Mouse (Mus musculus) right cerebral cortex, postnatal 14 days (tissue): ENCODE data around the gene Kdm1a.

Experiments
- DNase-seq: peaks from one replicate; pipeline ENCODE4 v3.0.0; 2022

The Kdm1a gene

DNA sequence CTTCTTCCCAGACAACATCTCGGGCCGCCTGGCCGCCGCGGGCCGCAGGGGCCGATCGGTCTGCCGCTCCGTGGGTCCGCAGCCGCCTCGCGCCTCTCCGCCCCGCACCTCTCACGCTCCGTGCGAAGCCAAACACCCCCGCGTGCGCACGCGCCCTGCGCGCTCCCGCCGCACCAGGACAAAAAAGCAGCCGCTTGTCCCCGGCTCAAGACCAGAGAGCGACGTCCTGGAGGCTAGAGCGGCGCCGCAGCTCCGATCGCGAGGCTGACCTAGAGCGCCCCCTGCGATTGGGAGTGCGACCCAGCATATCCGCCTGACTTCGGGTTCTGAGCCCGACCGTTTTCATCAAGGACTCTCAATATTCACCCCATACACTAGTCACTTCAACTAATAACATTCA, at the start of gene Kdm1a:
Gene Kdm1a (minus strand): TSS at position 156 of the 400 bp plus-strand sequence.
- DNase-seq, result peak; percentile 97

DNA sequence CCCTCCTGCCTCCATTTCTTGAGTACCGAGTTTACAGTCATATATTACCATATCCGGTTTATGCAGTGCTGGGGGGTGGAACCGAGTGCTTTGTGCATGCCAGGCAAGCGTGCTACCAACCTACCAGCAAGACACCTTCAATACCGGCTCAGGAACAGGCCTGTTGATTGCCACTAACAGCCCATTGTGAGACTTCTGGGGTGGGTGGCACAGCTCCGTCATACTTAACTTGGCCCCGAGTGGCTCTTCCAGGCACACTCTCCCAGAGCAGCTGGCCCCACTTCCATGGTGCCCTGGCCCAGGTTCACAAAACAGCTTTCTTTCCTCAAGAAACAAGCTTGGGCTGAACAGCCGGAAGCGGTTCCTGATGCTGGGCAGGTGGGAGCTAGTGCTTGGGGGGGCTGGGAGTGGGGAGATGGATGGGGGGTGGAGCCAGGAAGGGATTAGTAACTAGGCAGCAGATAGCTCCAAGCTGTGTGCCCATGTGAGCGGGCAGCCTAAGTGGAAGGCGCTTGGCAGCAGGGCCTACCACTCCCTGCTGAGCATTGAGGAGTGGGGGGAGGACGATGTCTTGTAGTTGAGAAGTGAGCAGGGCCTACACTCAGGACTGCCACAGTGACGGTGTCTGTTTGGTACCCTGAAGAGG, 49.5 kb upstream of the Kdm1a start:
- DNase-seq, result peak; percentile 49

DNA sequence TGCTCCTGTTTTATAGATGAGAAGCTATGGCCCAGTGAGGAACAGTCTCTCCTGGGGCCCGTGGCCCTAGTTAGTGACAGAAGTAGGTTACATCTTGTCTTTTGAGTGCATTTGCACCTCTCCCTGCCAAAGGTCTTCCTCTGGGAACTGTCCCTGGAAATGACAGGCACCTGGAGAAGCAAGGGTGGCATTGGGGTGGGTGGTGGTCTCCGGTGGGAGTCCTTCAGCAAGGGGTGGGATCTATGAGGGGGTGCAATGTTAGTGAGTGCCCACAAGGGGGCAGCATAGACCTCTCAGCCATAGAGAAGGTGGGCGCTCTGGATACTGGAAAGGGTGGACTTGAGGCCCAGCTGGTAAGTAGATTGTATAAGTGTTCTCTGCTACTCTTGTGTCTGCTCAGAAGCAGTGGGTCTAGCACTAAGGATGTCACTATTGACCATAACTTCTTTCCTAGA, 48.9 kb upstream of the Kdm1a start:
- DNase-seq, result no peak

DNA sequence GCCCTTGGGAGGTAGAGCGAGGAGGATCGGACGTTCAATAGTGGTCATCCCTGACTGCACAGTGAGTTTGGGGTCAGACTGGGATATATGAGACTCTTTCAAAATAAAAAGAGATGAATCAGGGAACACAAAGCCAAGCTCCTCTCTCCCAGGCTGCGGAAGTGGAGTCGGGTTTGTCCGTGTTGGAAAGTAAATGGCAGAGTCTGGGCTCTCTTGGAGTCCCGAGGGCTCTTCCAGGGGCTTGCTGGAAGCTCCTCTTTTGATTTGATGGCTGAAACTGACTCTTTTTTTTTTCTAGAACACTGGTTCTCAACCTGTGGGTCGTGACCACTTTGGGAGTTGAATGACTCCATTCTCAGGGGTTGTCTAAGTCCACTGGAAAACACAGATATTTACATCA, 47.7 kb upstream of the Kdm1a start:
- DNase-seq, result no peak

GRCm38 (mm10) chr4:136649480-136650196, 47.1 kb upstream of the Kdm1a start:
- no peak for DNase-seq

- peak; percentile 93 for DNase-seq
These were observed 46.5 kb upstream of the Kdm1a start for GRCm38 (mm10) chr4:136648922-136649479.

GRCm38 (mm10) chr4:136638890-136639289, 36.4 kb upstream of the Kdm1a start:
- no peak for DNase-seq

DNA sequence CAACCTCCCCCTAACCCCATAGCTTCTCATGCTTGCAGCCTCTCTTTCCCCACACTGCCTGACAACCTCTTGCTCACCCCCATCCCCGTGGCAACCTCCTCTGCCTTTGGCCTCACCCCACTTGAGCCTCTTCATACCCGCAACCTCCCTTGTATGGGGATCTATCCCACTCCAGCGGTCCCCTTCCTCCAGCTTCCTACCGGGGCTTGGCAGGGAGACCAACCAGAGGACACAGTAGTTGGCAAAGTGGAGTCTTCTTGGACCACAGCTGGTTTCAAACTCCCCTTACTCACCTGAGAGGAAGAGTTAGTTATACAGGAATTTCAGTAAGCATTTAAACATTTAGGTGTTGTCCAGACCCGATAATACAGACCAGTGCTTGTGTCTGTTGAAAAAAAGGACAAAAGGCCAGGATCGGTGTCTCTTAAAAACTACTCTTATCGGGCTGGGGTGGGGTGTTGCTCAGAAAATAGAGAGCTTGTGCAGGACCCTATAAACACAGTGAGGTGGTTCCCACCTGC, 35.8 kb upstream of the Kdm1a start:
- DNase-seq, result no peak

GRCm38 (mm10) chr4:136637563-136638229, 35.2 kb upstream of the Kdm1a start:
- peak; percentile 84 for DNase-seq

DNA sequence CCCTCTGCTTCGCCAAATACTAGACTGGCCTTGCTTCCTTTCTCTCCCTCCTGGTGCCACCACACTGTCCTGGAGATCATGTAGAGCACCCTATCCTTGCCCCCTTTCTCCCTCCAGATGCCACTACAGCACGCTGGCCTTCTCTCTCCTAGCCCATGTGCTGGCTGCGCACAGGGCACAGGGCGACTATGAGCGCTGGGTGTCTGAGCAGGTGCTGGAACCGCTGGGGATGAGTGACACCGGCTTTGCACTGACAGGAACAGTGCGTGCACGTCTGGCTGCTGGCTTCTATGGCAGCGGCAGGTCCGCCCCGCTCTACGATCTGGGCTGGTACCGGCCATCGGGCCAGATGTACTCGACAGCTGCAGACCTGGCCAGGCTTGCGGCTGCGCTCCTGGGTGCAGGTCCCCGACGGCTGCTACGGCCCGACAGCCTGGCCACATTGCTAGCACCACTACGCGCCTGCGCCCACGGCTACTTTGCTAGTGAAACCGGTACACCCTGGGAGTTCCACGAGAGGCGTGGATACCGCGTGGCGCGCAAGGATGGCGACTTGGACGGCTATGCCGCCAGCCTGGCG, 34.5 kb upstream of the Kdm1a start:
- DNase-seq, result no peak

DNA sequence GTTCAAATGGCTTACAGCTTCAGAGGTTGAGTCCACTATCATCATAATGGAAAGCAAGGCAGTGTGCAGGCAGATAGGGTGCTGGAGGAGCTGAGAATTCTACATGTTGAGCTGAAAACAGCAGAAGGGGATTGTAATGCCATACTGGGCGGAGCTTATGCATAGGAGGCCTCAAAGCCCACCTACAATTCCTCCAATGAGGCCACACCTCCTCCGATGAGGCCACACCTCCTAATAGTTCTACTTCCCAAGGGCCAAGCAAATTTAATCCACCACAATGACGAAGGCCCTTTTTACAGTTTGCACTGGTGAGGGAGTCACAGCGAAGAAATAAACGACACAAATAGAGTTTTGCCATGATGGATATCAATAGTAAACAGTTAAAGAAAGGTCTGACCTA, 34.0 kb upstream of the Kdm1a start:
- no peak for DNase-seq

GRCm38 (mm10) chr4:136635995-136636394, 33.5 kb upstream of the Kdm1a start:
- no peak for DNase-seq

GRCm38 (mm10) chr4:136631237-136631994, 28.9 kb upstream of the Kdm1a start:
- DNase-seq, result peak; percentile 75

GRCm38 (mm10) chr4:136626590-136626989, 24.1 kb upstream of the Kdm1a start:
- DNase-seq, result no peak

DNA sequence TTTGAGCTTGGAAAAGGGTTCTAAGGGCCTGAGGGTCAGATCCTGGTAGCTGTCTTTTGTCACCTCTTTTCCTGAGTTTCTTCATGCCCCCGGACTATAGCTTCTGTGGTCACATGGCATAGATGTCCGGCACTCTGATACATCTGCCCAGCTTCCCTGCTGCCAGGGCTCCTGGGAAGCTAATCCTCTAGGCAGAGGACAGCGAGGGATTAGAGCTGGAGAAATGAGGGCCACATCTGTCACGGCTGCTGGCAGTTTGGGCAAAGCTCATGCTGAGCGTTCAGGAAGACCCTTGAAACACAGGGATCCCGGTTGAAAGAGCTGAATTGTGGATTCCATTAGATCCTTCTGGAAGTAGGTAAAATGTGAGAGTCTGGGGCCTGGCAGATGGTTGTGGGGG, 19.9 kb upstream of the Kdm1a start, which contains the start of gene Lactbl1:
Gene Lactbl1 (plus strand): TSS at position 234 of the 400 bp plus-strand sequence.
- no peak for DNase-seq

DNA sequence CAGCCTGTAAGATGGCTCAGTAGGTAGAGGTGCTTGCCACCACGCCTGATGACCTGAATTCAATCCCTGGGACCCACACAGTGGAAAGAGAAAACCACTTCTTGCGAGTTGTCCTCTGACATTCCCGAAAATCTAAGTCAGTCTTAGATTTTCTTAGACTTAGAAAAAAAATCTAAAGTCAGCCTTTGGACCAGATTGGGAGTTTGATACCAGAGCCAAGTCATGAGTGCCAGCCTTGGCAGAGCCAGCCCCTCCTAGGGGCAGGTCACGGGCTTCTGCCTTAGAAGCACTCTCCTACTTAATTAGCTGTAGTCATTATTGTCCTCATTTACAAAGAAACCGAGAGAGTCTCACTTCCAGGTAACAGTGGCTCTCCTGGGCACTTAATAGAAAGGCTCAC, 19.4 kb upstream of the Kdm1a start:
- DNase-seq, result no peak

DNA sequence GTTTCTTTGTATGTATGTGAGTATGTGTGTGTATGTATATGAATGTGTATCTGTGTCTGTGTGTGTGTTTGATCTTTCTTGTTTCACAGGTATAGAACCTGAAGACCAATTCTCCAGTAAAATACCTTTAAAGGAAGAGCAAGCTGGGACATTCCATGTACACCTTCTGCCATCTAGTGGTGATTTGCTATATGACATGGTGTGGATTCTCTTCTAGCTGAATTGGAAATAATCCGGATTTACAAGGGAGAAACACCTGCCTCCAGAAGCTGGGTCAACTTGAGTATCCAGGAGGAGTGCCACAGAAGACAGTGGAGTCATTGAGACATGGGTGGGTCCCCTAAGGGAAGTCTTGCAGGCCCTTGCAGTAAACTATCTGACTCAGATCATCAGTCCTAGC, 18.8 kb upstream of the Kdm1a start:
- no peak for DNase-seq

- no peak for DNase-seq
These were observed 11.1 kb upstream of the Kdm1a start for GRCm38 (mm10) chr4:136613657-136614056.

DNA sequence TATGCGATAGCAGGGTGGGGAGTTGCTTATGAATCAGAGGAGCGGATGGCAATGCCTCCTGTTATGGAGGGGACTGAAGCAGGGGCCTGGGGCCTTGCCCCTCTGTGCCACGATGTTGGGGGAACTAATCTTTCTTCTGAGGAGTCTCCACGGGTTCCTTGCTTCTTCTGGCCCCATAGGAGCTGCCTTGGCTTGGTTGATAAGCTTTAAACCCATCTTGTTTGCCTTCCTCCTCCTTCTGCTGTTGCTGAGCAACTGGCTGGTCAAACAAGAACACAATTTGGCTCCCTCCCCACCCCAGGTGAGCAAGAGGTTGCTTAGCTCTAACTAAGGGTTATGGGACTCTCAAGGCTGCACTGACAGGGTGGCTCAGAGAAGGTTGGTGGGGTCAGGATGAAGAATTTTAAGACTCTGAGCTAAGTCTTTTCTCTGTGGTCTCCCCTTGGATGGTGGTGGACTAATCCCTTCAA, 7.9 kb upstream of the Kdm1a start, which contains the start of gene Tex46:
Gene Tex46 (plus strand): TSS at position 51 of the 470 bp plus-strand sequence.
- no peak for DNase-seq

- DNase-seq, result no peak
These were observed 3.4 kb upstream of the Kdm1a start for GRCm38 (mm10) chr4:136605756-136606485.

GRCm38 (mm10) chr4:136602018-136602554, 437 bp downstream of the Kdm1a start:
- peak; percentile 29 for DNase-seq
